Mouse (Mus musculus) bone marrow, adult 2 months (tissue): Measurements from ENCODE around the gene Zfp979.
"Not testable (repeated sequence)": the region's sequence is repeated elsewhere in the genome, so short reads cannot be mapped to it uniquely, and the experiment has no call there.

ENCODE experiments used
- CTCF ChIP-seq: fragments of 200-500 bp; IDR thresholded peaks from 2 replicates; pipeline ENCODE4 v1.5.1; 2011; ENCODE audit warnings: low read length, control low read depth; ENCODE audit not compliant: control insufficient read depth, insufficient read depth
- POLR2A ChIP-seq: fragments of 200-500 bp; IDR thresholded peaks from 2 replicates; pipeline ENCODE4 v1.6.1; 2011; ENCODE audit warnings: low read depth, mild to moderate bottlenecking, control low read depth, low read length, borderline replicate concordance; ENCODE audit not compliant: control insufficient read depth

- not testable (repeated sequence) for TF ChIP-seq POLR2A, CTCF
These were observed 381 bp downstream of the Zfp979 start for GRCm38 (mm10) chr4:147641932-147642331.
